Mouse (Mus musculus): ENCODE measurements around the gene Mettl8.
A peak's percentile ranks its signal among the peaks of the same experiment; 100 is the strongest.

Mettl8 gene

GRCm38 (mm10) chr2:71055300-71056114 is at the start of gene Mettl8, which contains the start of gene Dcaf17:
Gene Mettl8 (minus strand): TSS chr2:71055583.
Gene Dcaf17 (plus strand): TSS chr2:71055328.
- DNase-seq (ENCODE audit: low spot score in 2 of 2) = peak; percentile 94 to 97

- DNase-seq (ENCODE audit: low spot score in 2 of 2) = no peak
Observed at GRCm38 (mm10) chr2:71104696-71105095, 49.3 kb upstream of the Mettl8 start.

GRCm38 (mm10) chr2:71103292-71103680 is 47.9 kb upstream of the Mettl8 start:
- no peak for DNase-seq (ENCODE audit: low spot score in 2 of 2)

- no peak for DNase-seq (ENCODE audit: low spot score in 2 of 2)
Observed at GRCm38 (mm10) chr2:71102621-71103291, 47.4 kb upstream of the Mettl8 start.

- no peak for DNase-seq (ENCODE audit: low spot score in 2 of 2)
Observed at GRCm38 (mm10) chr2:71096170-71096569, 40.8 kb upstream of the Mettl8 start.

GRCm38 (mm10) chr2:71090660-71091445 is 35.5 kb upstream of the Mettl8 start:
- DNase-seq (ENCODE audit: low spot score in 2 of 2) = peak in 1 of 2 experiments; percentile 26

GRCm38 (mm10) chr2:71089766-71090165 is 34.4 kb upstream of the Mettl8 start:
- DNase-seq (ENCODE audit: low spot score in 2 of 2) = no peak

- no peak for DNase-seq (ENCODE audit: low spot score in 2 of 2)
Observed at GRCm38 (mm10) chr2:71083454-71084193, 28.2 kb upstream of the Mettl8 start.

GRCm38 (mm10) chr2:71082416-71082815 is 27.0 kb upstream of the Mettl8 start:
- no peak for DNase-seq (ENCODE audit: low spot score in 2 of 2)

GRCm38 (mm10) chr2:71073828-71074227 is 18.4 kb upstream of the Mettl8 start:
- no peak for DNase-seq (ENCODE audit: low spot score in 2 of 2)

GRCm38 (mm10) chr2:71073330-71073729 is 17.9 kb upstream of the Mettl8 start:
- no peak for DNase-seq (ENCODE audit: low spot score in 2 of 2)

GRCm38 (mm10) chr2:71071601-71072000 is 16.2 kb upstream of the Mettl8 start:
- DNase-seq (ENCODE audit: low spot score in 2 of 2) = no peak

- DNase-seq (ENCODE audit: low spot score in 2 of 2) = no peak
Observed at GRCm38 (mm10) chr2:71056115-71056835, 892 bp upstream of the Mettl8 start.

GRCm38 (mm10) chr2:71054716-71055115 is 667 bp downstream of the Mettl8 start:
- DNase-seq (ENCODE audit: low spot score in 2 of 2) = no peak

- no peak for DNase-seq (ENCODE audit: low spot score in 2 of 2)
Observed at GRCm38 (mm10) chr2:71050511-71050910, 4.9 kb downstream of the Mettl8 start.

GRCm38 (mm10) chr2:71048896-71049295 is 6.5 kb downstream of the Mettl8 start:
- DNase-seq (ENCODE audit: low spot score in 2 of 2) = no peak

GRCm38 (mm10) chr2:71046751-71047320 is 8.5 kb downstream of the Mettl8 start:
- no peak for DNase-seq (ENCODE audit: low spot score in 2 of 2)

GRCm38 (mm10) chr2:71046151-71046550 is 9.2 kb downstream of the Mettl8 start:
- DNase-seq (ENCODE audit: low spot score in 2 of 2) = no peak

- DNase-seq (ENCODE audit: low spot score in 2 of 2) = peak; percentile 46 to 79
Observed at GRCm38 (mm10) chr2:71039522-71040121, 15.8 kb downstream of the Mettl8 start.

GRCm38 (mm10) chr2:71037447-71037846 is 17.9 kb downstream of the Mettl8 start:
- DNase-seq (ENCODE audit: low spot score in 2 of 2) = no peak
